Mouse (Mus musculus) neural tube, embryonic 14.5 days (tissue): Measurements from ENCODE around the gene Ythdf1. TPM values are rescaled to one million over a fixed set of nuclear protein-coding genes. Genes with fewer than 3 reads are reported as not detected.

ENCODE experiments used
- ATAC-seq: fragments of 200-750 bp; cut with Nextera tagmentation; 2 replicates; pipeline ENCODE4 v1.8.0; 2017; ENCODE audit warnings: low read depth, mild to moderate bottlenecking, moderate TSS enrichment, moderate library complexity
- H3K27ac ChIP-seq: fragments of 300-500 bp; sonication (generic); 2 replicates; pipeline ENCODE4 v1.5.1; 2014; ENCODE audit warnings: low read depth, mild to moderate bottlenecking, control low read depth, low read length, moderate library complexity, mixed read lengths
- H3K27me3 ChIP-seq: fragments of 300-500 bp; sonication (generic); 2 replicates; pipeline ENCODE4 v1.6.1; 2014; ENCODE audit warnings: low read length; ENCODE audit not compliant: control insufficient read depth, insufficient read depth
- H3K36me3 ChIP-seq: fragments of 300-500 bp; sonication (generic); 2 replicates; pipeline ENCODE4 v1.6.1; 2014; ENCODE audit warnings: low read length, mixed read lengths; ENCODE audit not compliant: control insufficient read depth, insufficient read depth
- H3K4me1 ChIP-seq: fragments of 300-500 bp; sonication (generic); 2 replicates; pipeline ENCODE4 v1.6.1; 2014; ENCODE audit warnings: low read length; ENCODE audit not compliant: control insufficient read depth, insufficient read depth
- H3K4me2 ChIP-seq: fragments of 300-500 bp; sonication (generic); 2 replicates; pipeline ENCODE4 v1.6.1; 2014; ENCODE audit warnings: mild to moderate bottlenecking, low read depth, low read length, control low read depth
- H3K4me3 ChIP-seq: fragments of 300-500 bp; sonication (generic); 2 replicates; pipeline ENCODE4 v1.5.1; 2014; ENCODE audit warnings: low read depth, low read length, control low read depth, mixed read lengths
- H3K9ac ChIP-seq: fragments of 300-500 bp; sonication (generic); replicated peaks from 2 replicates; pipeline ENCODE4 v1.6.1; 2014; ENCODE audit warnings: low read depth, mild to moderate bottlenecking, control low read depth, low read length, mixed read lengths
- H3K9me3 ChIP-seq: fragments of 300-500 bp; sonication (generic); 2 replicates; pipeline ENCODE4 v1.6.1; 2016; ENCODE audit warnings: low read length; ENCODE audit not compliant: control insufficient read depth
- WGBS: fragments of 180-500 bp; shearing (Covaris S2); extraction: QIAGEN DNeasy Blood & Tissue Kit; methylation state at CpG from one replicate; pipeline ENCODE4 v1.1.7; 2014; 5-methylcytosine and 5-hydroxymethylcytosine counted together
- polyA plus RNA-seq: library from polyadenylated mRNA; unstranded; fragments of >200 nt; fragmentation: Nextera tagmentation; extraction: Ambion mirVana; gene quantifications from 2 replicates; pipeline ENCODE4 v1.2.1, GENCODE M21; 2014

The Ythdf1 gene
- polyA plus RNA-seq, 1 experiment from 2014 or later: 49.2 TPM

GRCm38 (mm10) chr2:180953638-180954037 lies 32.9 kb upstream of the Ythdf1 start:
- Histone ChIP-seq H3K9me3 (no peaks in the 10 kb centered on the region), H3K36me3 (no peaks in the 10 kb centered on the region), H3K27me3 (no peaks in the 10 kb centered on the region), H3K27ac (peak overlapping the region; percentile 90), H3K4me1 (peaks cover 26% of the 10 kb centered on the region), H3K4me2 (peak overlapping the region; percentile 64), H3K9ac (peak overlapping the region; percentile 61), H3K4me3 (peak overlapping the region; percentile 46)
- WGBS: 7% methylated on average over 2 of the region's 2 CpGs
- no peak for ATAC-seq

DNA sequence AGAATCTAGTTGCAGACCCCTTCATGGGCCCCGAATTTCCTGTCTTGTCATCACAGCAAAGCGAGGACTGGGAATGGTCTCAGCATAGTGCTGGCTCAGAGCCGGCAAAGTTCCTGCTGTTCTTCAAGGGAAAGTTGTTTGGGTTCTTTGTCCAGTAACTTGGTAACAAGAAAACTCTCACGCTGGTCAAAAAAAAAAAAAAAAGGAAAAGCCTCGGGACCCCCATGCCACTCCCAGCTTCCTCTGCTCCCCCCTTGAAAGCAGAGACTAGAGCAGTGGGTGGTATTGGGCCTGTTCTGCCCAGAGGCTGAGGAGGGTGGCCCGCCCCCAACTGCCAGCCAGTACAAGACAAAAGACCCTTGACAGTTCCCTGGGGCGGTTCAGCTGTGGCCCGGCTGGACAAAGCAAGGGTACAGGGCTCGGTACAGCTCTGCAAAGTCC lies 32.0 kb upstream of the Ythdf1 start:
- H3K4me1 ChIP-seq: peaks cover 26% of the 10 kb centered on the region

DNA sequence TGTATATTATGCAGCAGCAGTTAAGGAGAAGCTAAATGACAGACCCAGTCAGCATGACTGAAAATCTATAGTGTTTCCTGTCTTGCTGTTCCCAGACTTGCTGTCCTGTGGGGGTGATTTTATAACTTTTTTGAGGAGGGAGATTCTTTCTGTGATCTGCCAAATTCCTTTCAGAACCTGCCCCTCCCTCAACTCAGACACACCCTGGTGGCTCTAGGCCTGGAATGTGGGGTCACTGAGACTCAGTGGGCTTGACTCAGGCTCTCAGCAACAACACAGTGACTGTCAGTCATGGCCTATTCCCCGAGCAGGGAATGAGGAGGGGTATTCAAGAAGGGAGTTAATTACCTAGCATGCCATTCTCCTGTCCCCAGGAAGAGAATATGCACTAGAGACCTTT lies 29.2 kb upstream of the Ythdf1 start:
- 16% methylated on average over 1 of the region's 1 CpGs for WGBS

More for the DNA sequence above, 32.0 kb upstream of the Ythdf1 start:
- Histone ChIP-seq H3K36me3 (no peaks in the 10 kb centered on the region), H3K27me3 (no peaks in the 10 kb centered on the region), H3K9me3 (no peaks in the 10 kb centered on the region), H3K4me2 (peak overlapping the region; percentile 64), H3K9ac (peak overlapping the region; percentile 61; the same call in 1 of the 2 replicates), H3K27ac (peak overlapping the region; percentile 90), H3K4me3 (peak overlapping the region; percentile 46)
- WGBS: 2% methylated on average over 8 of the region's 9 CpGs
- ATAC-seq: peak; percentile 45; the same call in 1 of the 2 replicates

GRCm38 (mm10) chr2:180941869-180942268 lies 21.1 kb upstream of the Ythdf1 start:
- H3K9me3 ChIP-seq: no peaks in the 10 kb centered on the region
- peak; percentile 41; the same call in 1 of the 2 replicates for ATAC-seq
- no peaks in the 10 kb centered on the region for H3K27me3 ChIP-seq
- H3K4me1 ChIP-seq: no peaks in the 10 kb centered on the region
- no peak overlapping the region for H3K9ac ChIP-seq
- no peak overlapping the region for H3K4me3 ChIP-seq
- peak overlapping the region; percentile 2; the same call in 1 of the 2 replicates for H3K27ac ChIP-seq
- H3K36me3 ChIP-seq: 0 out of 2 replicates have a peak, but pooled peaks cover 7% of the 10 kb centered on the region
- H3K4me2 ChIP-seq: no peak overlapping the region

More for the DNA sequence above, 29.2 kb upstream of the Ythdf1 start:
- no peak overlapping the region for H3K4me2 ChIP-seq
- peaks cover 26% of the 10 kb centered on the region for H3K4me1 ChIP-seq
- H3K27me3 ChIP-seq: no peaks in the 10 kb centered on the region
- H3K4me3 ChIP-seq: no peak overlapping the region
- ATAC-seq: no peak
- H3K36me3 ChIP-seq: no peaks in the 10 kb centered on the region
- no peaks in the 10 kb centered on the region for H3K9me3 ChIP-seq
- no peak overlapping the region for H3K27ac ChIP-seq
- H3K9ac ChIP-seq: no peak overlapping the region

- ATAC-seq: no peak
- Histone ChIP-seq H3K27me3 (no peaks in the 10 kb centered on the region), H3K9ac (no peak overlapping the region), H3K4me2 (no peak overlapping the region), H3K9me3 (no peaks in the 10 kb centered on the region), H3K27ac (no peak overlapping the region), H3K4me3 (no peak overlapping the region), H3K36me3 (0 out of 2 replicates have a peak, but pooled peaks cover 7% of the 10 kb centered on the region), H3K4me1 (no peaks in the 10 kb centered on the region)
Measured at GRCm38 (mm10) chr2:180940187-180940586, 19.4 kb upstream of the Ythdf1 start.

DNA sequence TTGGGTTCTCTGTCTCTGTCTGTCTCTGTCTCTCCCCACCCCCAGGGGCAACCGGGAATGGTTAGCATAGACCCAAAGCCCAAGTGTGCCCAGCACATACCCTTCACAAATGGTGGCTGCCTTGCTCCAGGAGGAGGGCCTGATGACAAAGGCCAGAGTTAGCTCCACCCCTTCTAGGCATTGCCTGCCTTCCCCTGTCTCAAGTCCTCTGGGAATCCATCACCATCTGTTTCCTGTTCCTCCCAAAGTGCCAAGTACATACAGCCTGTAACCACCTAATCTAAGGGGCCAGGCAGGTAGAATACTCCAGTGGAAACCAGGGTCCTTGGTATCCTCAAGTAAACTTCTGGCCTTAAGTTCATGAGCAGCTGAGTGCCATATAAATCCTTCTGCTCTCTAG lies 11.7 kb upstream of the Ythdf1 start:
- ATAC-seq: no peak
- H3K4me3 ChIP-seq: no peak overlapping the region
- H3K4me1 ChIP-seq: no peaks in the 10 kb centered on the region
- WGBS: 80% methylated on average over 1 of the region's 1 CpGs
- H3K9me3 ChIP-seq: no peaks in the 10 kb centered on the region
- H3K27ac ChIP-seq: no peak overlapping the region
- no peaks in the 10 kb centered on the region for H3K36me3 ChIP-seq
- no peak overlapping the region for H3K9ac ChIP-seq
- H3K4me2 ChIP-seq: no peak overlapping the region
- no peaks in the 10 kb centered on the region for H3K27me3 ChIP-seq

GRCm38 (mm10) chr2:180928723-180929122 lies 8.0 kb upstream of the Ythdf1 start, which contains the start of gene Birc7:
Gene Birc7, plus strand, starts transcription at chr2:180929023.
- Histone ChIP-seq H3K27ac (no peak within 1 kb of the TSS), H3K4me3 (no peak within 1 kb of the TSS), H3K9ac (no peak within 1 kb of the TSS), H3K9me3 (no peaks in the 10 kb centered on the region), H3K36me3 (no peaks in the 10 kb centered on the region), H3K4me1 (no peaks in the 10 kb centered on the region), H3K4me2 (no peak within 1 kb of the TSS), H3K27me3 (no peaks in the 10 kb centered on the region)
- WGBS: 48% methylated on average over 4 of the region's 4 CpGs
- ATAC-seq: no peak

DNA sequence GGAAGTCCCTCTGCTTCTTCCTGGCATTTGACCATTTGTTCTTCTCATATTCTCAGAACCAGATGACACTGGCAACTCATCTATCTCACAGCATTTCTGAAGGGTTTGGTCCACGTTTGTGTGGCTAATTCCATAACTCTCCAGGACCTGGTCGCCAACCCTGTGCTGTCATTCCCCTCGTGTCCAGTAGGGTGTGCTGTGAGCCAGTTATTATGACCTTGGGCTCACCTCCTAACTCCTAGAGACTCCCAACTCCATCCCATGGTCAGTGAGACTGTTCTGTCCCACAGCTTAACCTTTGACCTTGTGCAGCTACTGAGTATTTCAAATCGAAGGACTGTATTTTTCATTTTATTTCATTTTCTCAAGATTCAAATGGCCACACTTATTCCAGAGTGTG lies 4.4 kb upstream of the Ythdf1 start:
- Histone ChIP-seq H3K27me3 (no peaks in the 10 kb centered on the region), H3K9me3 (no peaks in the 10 kb centered on the region), H3K4me3 (no peak overlapping the region), H3K27ac (no peak overlapping the region), H3K9ac (no peak overlapping the region), H3K4me2 (no peak overlapping the region), H3K36me3 (no peaks in the 10 kb centered on the region), H3K4me1 (no peaks in the 10 kb centered on the region)
- 7% methylated on average over 4 of the region's 4 CpGs for WGBS
- no peak for ATAC-seq

- WGBS: 93% methylated on average over 6 of the region's 6 CpGs
Measured at GRCm38 (mm10) chr2:180922739-180923138, 2.0 kb upstream of the Ythdf1 start.

More at GRCm38 (mm10) chr2:180922739-180923138, 2.0 kb upstream of the Ythdf1 start:
- no peak for ATAC-seq
- H3K9ac ChIP-seq: no peak overlapping the region
- no peaks in the 10 kb centered on the region for H3K27me3 ChIP-seq
- no peaks in the 10 kb centered on the region for H3K9me3 ChIP-seq
- peaks cover 7% of the 10 kb centered on the region for H3K4me1 ChIP-seq
- H3K27ac ChIP-seq: no peak overlapping the region
- no peak overlapping the region for H3K4me3 ChIP-seq
- no peak overlapping the region for H3K4me2 ChIP-seq
- 0 out of 2 replicates have a peak, but pooled peaks cover 2% of the 10 kb centered on the region for H3K36me3 ChIP-seq
